ENCODE assay signal across 8 mouse cellular contexts in the genomic region with DNA sequence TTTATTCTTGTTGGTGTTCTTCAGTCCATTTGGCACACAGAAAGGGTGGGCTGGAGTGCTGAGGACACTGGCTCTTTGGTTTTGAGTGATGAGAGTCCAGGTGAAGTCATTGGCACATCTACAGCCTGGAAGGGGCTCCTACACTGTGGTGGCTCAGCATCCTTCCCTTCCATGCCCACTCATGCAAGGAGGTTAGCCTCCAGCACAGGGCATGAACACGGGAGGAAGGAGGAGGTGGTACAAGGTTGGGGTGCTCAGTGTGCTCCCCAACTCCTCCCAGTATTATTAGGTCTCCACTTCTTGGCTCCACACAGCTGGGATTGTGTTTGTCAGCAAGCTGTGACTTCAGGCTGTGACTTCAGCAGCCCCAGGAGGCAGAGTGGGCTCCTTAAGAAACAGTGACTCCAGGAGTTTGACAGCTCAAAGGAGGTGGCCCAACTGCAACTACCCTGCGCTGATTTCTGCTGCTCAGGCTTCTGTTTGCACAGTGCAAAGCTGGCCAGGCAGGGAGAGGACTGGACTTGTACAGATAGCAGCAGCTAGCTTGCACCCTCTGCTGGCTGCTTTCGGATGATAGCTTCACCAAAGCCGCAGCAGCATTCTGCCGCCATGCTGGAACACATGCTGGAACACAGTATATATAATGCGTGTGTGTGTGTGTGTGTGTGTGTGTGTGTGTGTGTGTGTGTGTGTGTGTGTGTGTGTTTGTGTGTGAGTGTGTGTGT. TPM values are rescaled to one million over a fixed set of nuclear protein-coding genes. Genes with fewer than 3 reads are reported as not detected.
DNase-seq lines count a peak whose midpoint lies in the region; ATAC-seq lines count a peak whose summit lies in the region.

No protein-coding gene starts in this region.

- ATAC-seq in hematopoietic stem cell, adult 5-6 weeks (replicated peaks in 1 of 2; ENCODE audit: insufficient read depth in 1 of 2, low FRiP score in 2 of 2, low TSS enrichment in 1 of 2, low read depth in 1 of 2, poor library complexity in 2 of 2, severe bottlenecking in 2 of 2): peak; percentile 73 to 90
- peak; percentile 90 for ATAC-seq in lung, embryonic 16.5 days (ENCODE audit: low read depth)

- DNase-seq in R1 (ENCODE audit: low read depth, low spot score): peak; percentile 76
- peak; percentile 87 for DNase-seq in cerebellum, adult 9-11 months
- peak; percentile 74 to 90 for DNase-seq in frontal cortex, adult 2 months (ENCODE audit: extremely low spot score in 1 of 2, low spot score in 1 of 2)
- peak; percentile 66 to 87 for DNase-seq in layer of hippocampus, postnatal 14 days (ENCODE audit: low spot score in 2 of 2)
- peak; percentile 90 for DNase-seq in retina, postnatal 1 day
- DNase-seq in yolk sac, embryonic 10.5 days (ENCODE audit: low spot score): peak; percentile 89

- H3K4me2 ChIP-seq in lung, embryonic 16.5 days (ENCODE audit: low read depth, low read length): no peak overlapping the region

- H3K36me3 ChIP-seq in lung, embryonic 16.5 days (ENCODE audit: control insufficient read depth, insufficient read depth, low read length): no peaks in the 10 kb centered on the region

- no peak overlapping the region for H3K9ac ChIP-seq in lung, embryonic 16.5 days (ENCODE audit: low read length)

- H3K9me3 ChIP-seq in lung, embryonic 16.5 days (ENCODE audit: control insufficient read depth, low read length): no peaks in the 10 kb centered on the region

- H3K27me3 ChIP-seq in lung, embryonic 16.5 days (ENCODE audit: control insufficient read depth, insufficient read depth, low read depth, low read length): no peaks in the 10 kb centered on the region

- H3K4me1 ChIP-seq in lung, embryonic 16.5 days (replicated peaks; ENCODE audit: control insufficient read depth, insufficient read depth, low read length): peaks cover 19% of the 10 kb centered on the region

- no peak overlapping the region for H3K27ac ChIP-seq in lung, embryonic 16.5 days (ENCODE audit: low read length)

- no peak overlapping the region for H3K4me3 ChIP-seq in lung, embryonic 16.5 days (ENCODE audit: low read length)

- 5% methylated on average over 6 of the region's 6 CpGs for WGBS in lung, embryonic 16.5 days

RNA-seq across cellular contexts. Expression of gene Rab4a, which starts 22.1 kb away (rescaled TPM):
- polyA plus RNA-seq in frontal cortex, adult 2 months (2012; rRNA removed): 67.3 and 73.3 TPM in 2 replicates
- 6.7 and 13.9 TPM in 2 replicates for total RNA-seq in hematopoietic stem cell, adult 5-6 weeks (2017)
- 10 to 100 TPM; 45.5 to 46.8 TPM for total RNA-seq in layer of hippocampus, postnatal 14 days (2021)
- 27.4 and 32.2 TPM in 2 replicates for polyA plus RNA-seq in lung, embryonic 16.5 days (2015; fragmentation: Nextera tagmentation; extraction: Ambion mirVana)
